Mouse (Mus musculus) limb, embryonic 11.5 days (tissue): Measurements from ENCODE around the gene Atxn7. TPM values are rescaled to one million over a fixed set of nuclear protein-coding genes. Genes with fewer than 3 reads are reported as not detected.
A peak's percentile ranks its signal among the peaks of the same experiment; 100 is the strongest.

Source experiments
- ATAC-seq: fragments of 200-750 bp; cut with Nextera tagmentation; 2 replicates; pipeline ENCODE4 v1.8.0; 2017; ENCODE audit warnings: low read depth; ENCODE audit not compliant: insufficient number of reproducible peaks, low FRiP score, low TSS enrichment
- DNase-seq: peaks from one replicate; pipeline ENCODE4 v3.0.0-alpha.2; 2015; ENCODE audit warnings: low spot score
- H3K27ac ChIP-seq: fragments of 300-500 bp; sonication (generic); replicated peaks from 2 replicates; pipeline ENCODE4 v1.5.1; 2014; ENCODE audit warnings: low read depth, mild to moderate bottlenecking, low read length
- H3K27me3 ChIP-seq: fragments of 300-500 bp; sonication (generic); 2 replicates; pipeline ENCODE4 v1.6.1; 2014; ENCODE audit warnings: mild to moderate bottlenecking, low read length, mixed read lengths; ENCODE audit not compliant: control insufficient read depth, insufficient read depth
- H3K36me3 ChIP-seq: fragments of 300-500 bp; sonication (generic); 2 replicates; pipeline ENCODE4 v1.6.1; 2014; ENCODE audit warnings: mild to moderate bottlenecking, low read length, moderate library complexity, mixed read lengths; ENCODE audit not compliant: control insufficient read depth, insufficient read depth
- H3K4me1 ChIP-seq: fragments of 300-500 bp; sonication (generic); 2 replicates; pipeline ENCODE4 v1.6.1; 2014; ENCODE audit warnings: low read length, mixed read lengths; ENCODE audit not compliant: control insufficient read depth, insufficient read depth
- H3K4me2 ChIP-seq: fragments of 300-500 bp; sonication (generic); 2 replicates; pipeline ENCODE4 v1.6.1; 2014; ENCODE audit warnings: low read depth, mild to moderate bottlenecking, moderate library complexity; ENCODE audit not compliant: severe bottlenecking
- H3K4me3 ChIP-seq: fragments of 300-500 bp; sonication (generic); 2 replicates; pipeline ENCODE4 v1.5.1; 2014; ENCODE audit warnings: low read depth, low read length
- H3K9ac ChIP-seq: fragments of 300-500 bp; sonication (generic); 2 replicates; pipeline ENCODE4 v1.6.1; 2014; ENCODE audit warnings: mild to moderate bottlenecking, low read length
- H3K9me3 ChIP-seq: fragments of 300-500 bp; sonication (generic); 2 replicates; pipeline ENCODE4 v1.6.1; 2016; ENCODE audit warnings: low read length; ENCODE audit not compliant: control insufficient read depth
- WGBS: fragments of 180-500 bp; shearing (Covaris S2); extraction: QIAGEN DNeasy Blood & Tissue Kit; methylation state at CpG from one replicate; pipeline ENCODE4 v1.1.7; 2014; 5-methylcytosine and 5-hydroxymethylcytosine counted together
- polyA plus RNA-seq: library from polyadenylated mRNA; unstranded; fragments of >200 nt; fragmentation: Nextera tagmentation; extraction: Ambion mirVana; gene quantifications from 2 replicates; pipeline ENCODE4 v1.2.1, GENCODE M21; 2014

The Atxn7 gene
- 4.6 and 4.7 TPM in 2 replicates for polyA plus RNA-seq

- peak; percentile 71 for DNase-seq
- WGBS, result 5% methylated on average over 47 of the region's 56 CpGs
- H3K9ac ChIP-seq, result peak within 1 kb of the TSS; percentile 99
- H3K4me3 ChIP-seq, result peak within 1 kb of the TSS; percentile 77
- peak; percentile 68 for ATAC-seq
- no peaks in the 10 kb centered on the region for H3K27me3 ChIP-seq
- H3K9me3 ChIP-seq, result no peaks in the 10 kb centered on the region
- no peaks in the 10 kb centered on the region for H3K36me3 ChIP-seq
- peak within 1 kb of the TSS; percentile 81 for H3K27ac ChIP-seq
- peak within 1 kb of the TSS; percentile 40 for H3K4me2 ChIP-seq
- H3K4me1 ChIP-seq, result no peaks in the 10 kb centered on the region
These were observed at the start of gene Atxn7, which contains the start of gene Thoc7 for GRCm38 (mm10) chr14:13961401-13962112. Gene Atxn7 (plus strand): TSS chr14:13961440. Gene Thoc7 (minus strand): TSS chr14:13961852.

- Histone ChIP-seq H3K36me3 (no peaks in the 10 kb centered on the region), H3K27me3 (no peaks in the 10 kb centered on the region), H3K4me1 (no peaks in the 10 kb centered on the region), H3K4me2 (no peak within 1 kb of the TSS), H3K27ac (no peak within 1 kb of the TSS), H3K9ac (no peak within 1 kb of the TSS), H3K9me3 (no peaks in the 10 kb centered on the region), H3K4me3 (no peak within 1 kb of the TSS)
- DNase-seq (no peak), ATAC-seq (no peak)
- 36% methylated on average over 1 of the region's 1 CpGs for WGBS
These were observed 46.7 kb upstream of the Atxn7 start, which contains the start of gene Gm281 for GRCm38 (mm10) chr14:13914387-13915082. Gene Gm281 (minus strand): TSS chr14:13914478.

- Histone ChIP-seq H3K4me2 (no peak overlapping the region), H3K9me3 (no peaks in the 10 kb centered on the region), H3K4me1 (no peaks in the 10 kb centered on the region), H3K9ac (no peak overlapping the region), H3K4me3 (no peak overlapping the region), H3K36me3 (no peaks in the 10 kb centered on the region), H3K27ac (no peak overlapping the region), H3K27me3 (no peaks in the 10 kb centered on the region)
- ATAC-seq, result no peak
- DNase-seq, result no peak
- WGBS, result 85% methylated on average over 4 of the region's 4 CpGs
These were observed 46.0 kb upstream of the Atxn7 start for GRCm38 (mm10) chr14:13915207-13915606.

GRCm38 (mm10) chr14:13917208-13917607, 44.0 kb upstream of the Atxn7 start:
- Histone ChIP-seq H3K4me1 (no peaks in the 10 kb centered on the region), H3K4me3 (no peak overlapping the region), H3K9me3 (no peaks in the 10 kb centered on the region), H3K27ac (no peak overlapping the region), H3K9ac (no peak overlapping the region), H3K27me3 (no peaks in the 10 kb centered on the region), H3K36me3 (no peaks in the 10 kb centered on the region), H3K4me2 (no peak overlapping the region)
- no peak for DNase-seq
- ATAC-seq, result 0 out of 2 replicates have a peak, but pooled peaks have one; percentile 16
- 87% methylated on average over 10 of the region's 10 CpGs for WGBS

GRCm38 (mm10) chr14:13917630-13918029, 43.6 kb upstream of the Atxn7 start:
- ATAC-seq, result peak; percentile 54; the same call in 1 of the 2 replicates
- Histone ChIP-seq H3K27me3 (no peaks in the 10 kb centered on the region), H3K4me1 (no peaks in the 10 kb centered on the region), H3K9ac (no peak overlapping the region), H3K4me3 (no peak overlapping the region), H3K36me3 (no peaks in the 10 kb centered on the region), H3K4me2 (no peak overlapping the region), H3K9me3 (no peaks in the 10 kb centered on the region), H3K27ac (no peak overlapping the region)
- WGBS, result 32% methylated on average over 3 of the region's 3 CpGs
- DNase-seq, result peak; percentile 81

- WGBS, result 29% methylated on average over 29 of the region's 31 CpGs
- H3K9ac ChIP-seq, result peak overlapping the region; percentile 50
- H3K27ac ChIP-seq, result no peak overlapping the region
- no peaks in the 10 kb centered on the region; the same call in 1 of the 2 replicates for H3K9me3 ChIP-seq
- no peaks in the 10 kb centered on the region for H3K4me1 ChIP-seq
- ATAC-seq, result peak; percentile 62; the same call in 1 of the 2 replicates
- no peaks in the 10 kb centered on the region for H3K27me3 ChIP-seq
- H3K36me3 ChIP-seq, result no peaks in the 10 kb centered on the region
- H3K4me3 ChIP-seq, result peak overlapping the region; percentile 20
- H3K4me2 ChIP-seq, result peak overlapping the region; percentile 57
- DNase-seq, result peak; percentile 35
These were observed 27.8 kb upstream of the Atxn7 start for GRCm38 (mm10) chr14:13933290-13934051.

GRCm38 (mm10) chr14:13934052-13934371, 27.2 kb upstream of the Atxn7 start:
- no peaks in the 10 kb centered on the region; the same call in 1 of the 2 replicates for H3K9me3 ChIP-seq
- H3K4me3 ChIP-seq, result no peak overlapping the region
- no peaks in the 10 kb centered on the region for H3K27me3 ChIP-seq
- no peak overlapping the region for H3K27ac ChIP-seq
- 48% methylated on average over 5 of the region's 5 CpGs for WGBS
- H3K4me1 ChIP-seq, result no peaks in the 10 kb centered on the region
- DNase-seq (no peak), ATAC-seq (no peak)
- no peaks in the 10 kb centered on the region for H3K36me3 ChIP-seq
- peak overlapping the region; percentile 50; the same call in 1 of the 2 replicates for H3K9ac ChIP-seq
- H3K4me2 ChIP-seq, result peak overlapping the region; percentile 57; the same call in 1 of the 2 replicates

GRCm38 (mm10) chr14:13944686-13945085, 16.6 kb upstream of the Atxn7 start:
- 94% methylated on average over 4 of the region's 4 CpGs for WGBS

More at GRCm38 (mm10) chr14:13944686-13945085, 16.6 kb upstream of the Atxn7 start:
- Histone ChIP-seq H3K4me3 (no peak overlapping the region), H3K4me2 (no peak overlapping the region), H3K9me3 (no peaks in the 10 kb centered on the region), H3K9ac (no peak overlapping the region), H3K4me1 (no peaks in the 10 kb centered on the region), H3K27me3 (no peaks in the 10 kb centered on the region), H3K27ac (no peak overlapping the region), H3K36me3 (peaks cover 7% of the 10 kb centered on the region; the same call in 1 of the 2 replicates)
- DNase-seq (no peak), ATAC-seq (no peak)
